Mouse (Mus musculus) forebrain, embryonic 11.5 days (tissue): ENCODE measurements at regions not wholly inside any gene's neighbourhood (a gene's known extent, or its start where the extent isn't known, plus 50 kb on each side); places are given as distances from the start of the nearest gene placed in this dataset.

Experiments used
- ATAC-seq: fragments of 200-750 bp; cut with Nextera tagmentation; replicated peaks from 2 replicates; pipeline ENCODE4 v1.8.0; 2017; ENCODE audit warnings: moderate TSS enrichment; ENCODE audit not compliant: low FRiP score
- DNase-seq: peaks from one replicate; pipeline ENCODE4 v3.0.0-alpha.2; 2017; ENCODE audit warnings: low spot score
- H3K27ac ChIP-seq: fragments of 300-500 bp; sonication (generic); 2 replicates; pipeline ENCODE4 v1.5.1; 2014; ENCODE audit warnings: low read depth, low read length
- H3K27me3 ChIP-seq: fragments of 300-500 bp; sonication (generic); 2 replicates; pipeline ENCODE4 v1.6.1; 2014; ENCODE audit warnings: mild to moderate bottlenecking, low read length, mixed read lengths; ENCODE audit not compliant: control insufficient read depth, insufficient read depth
- H3K36me3 ChIP-seq: fragments of 300-500 bp; sonication (generic); 2 replicates; pipeline ENCODE4 v1.6.1; 2014; ENCODE audit warnings: mild to moderate bottlenecking, low read length, moderate library complexity, mixed read lengths; ENCODE audit not compliant: control insufficient read depth, insufficient read depth
- H3K4me1 ChIP-seq: fragments of 300-500 bp; sonication (generic); replicated peaks from 2 replicates; pipeline ENCODE4 v1.6.1; 2014; ENCODE audit warnings: low read length, mixed read lengths; ENCODE audit not compliant: control insufficient read depth, insufficient read depth
- H3K4me2 ChIP-seq: fragments of 300-500 bp; sonication (generic); 2 replicates; pipeline ENCODE4 v1.6.1; 2014; ENCODE audit warnings: low read depth, mild to moderate bottlenecking, low read length, moderate library complexity, mixed read lengths; ENCODE audit not compliant: severe bottlenecking
- H3K4me3 ChIP-seq: fragments of 300-500 bp; sonication (generic); 2 replicates; pipeline ENCODE4 v1.5.1; 2014; ENCODE audit warnings: low read depth, low read length
- H3K9ac ChIP-seq: fragments of 300-500 bp; sonication (generic); 2 replicates; pipeline ENCODE4 v1.6.1; 2014; ENCODE audit warnings: low read length
- H3K9me3 ChIP-seq: fragments of 300-500 bp; sonication (generic); 2 replicates; pipeline ENCODE4 v1.6.1; 2016; ENCODE audit warnings: low read length, mixed read lengths; ENCODE audit not compliant: control insufficient read depth
- WGBS: fragments of 180-500 bp; shearing (Covaris S2); extraction: QIAGEN DNeasy Blood & Tissue Kit; methylation state at CpG from one replicate; pipeline ENCODE4 v1.1.7; 2014; 5-methylcytosine and 5-hydroxymethylcytosine counted together

DNA sequence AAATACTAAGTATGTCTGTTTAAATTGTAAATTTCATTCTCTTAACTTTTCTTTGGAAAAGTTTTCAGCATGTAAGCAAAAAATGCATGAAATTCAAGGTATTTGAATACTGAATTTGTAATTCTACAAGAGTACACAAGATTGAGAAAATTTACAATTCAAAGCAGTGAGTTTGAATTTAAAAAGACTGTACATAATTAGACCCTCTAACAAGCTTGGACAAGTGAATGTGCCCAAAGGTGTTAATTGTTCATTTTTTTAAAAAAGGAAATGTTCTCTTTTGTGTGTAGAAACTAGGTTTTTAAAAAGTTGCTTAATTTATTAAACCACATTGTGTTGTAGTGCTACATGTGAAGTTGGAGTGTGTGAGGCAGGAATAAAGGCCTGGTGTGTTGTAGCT, 174.9 kb upstream of the Arhgap24 start:
- H3K4me3 ChIP-seq: no peak overlapping the region
- no peak for ATAC-seq
- no peaks in the 10 kb centered on the region for H3K4me1 ChIP-seq
- no peak overlapping the region for H3K4me2 ChIP-seq
- no peaks in the 10 kb centered on the region for H3K9me3 ChIP-seq
- no peak overlapping the region for H3K27ac ChIP-seq
- H3K27me3 ChIP-seq: no peaks in the 10 kb centered on the region
- DNase-seq: no peak
- H3K36me3 ChIP-seq: no peaks in the 10 kb centered on the region
- H3K9ac ChIP-seq: no peak overlapping the region

- 72% methylated on average over 3 of the region's 3 CpGs for WGBS
- Histone ChIP-seq H3K4me1 (no peaks in the 10 kb centered on the region), H3K27ac (no peak overlapping the region), H3K36me3 (no peaks in the 10 kb centered on the region), H3K9me3 (no peaks in the 10 kb centered on the region), H3K27me3 (no peaks in the 10 kb centered on the region), H3K9ac (no peak overlapping the region), H3K4me3 (no peak overlapping the region), H3K4me2 (no peak overlapping the region)
- ATAC-seq (peak; percentile 55; the same call in 1 of the 2 replicates), DNase-seq (no peak)
Observed at GRCm38 (mm10) chr5:102306718-102307117, 174.5 kb upstream of the Arhgap24 start.

DNA sequence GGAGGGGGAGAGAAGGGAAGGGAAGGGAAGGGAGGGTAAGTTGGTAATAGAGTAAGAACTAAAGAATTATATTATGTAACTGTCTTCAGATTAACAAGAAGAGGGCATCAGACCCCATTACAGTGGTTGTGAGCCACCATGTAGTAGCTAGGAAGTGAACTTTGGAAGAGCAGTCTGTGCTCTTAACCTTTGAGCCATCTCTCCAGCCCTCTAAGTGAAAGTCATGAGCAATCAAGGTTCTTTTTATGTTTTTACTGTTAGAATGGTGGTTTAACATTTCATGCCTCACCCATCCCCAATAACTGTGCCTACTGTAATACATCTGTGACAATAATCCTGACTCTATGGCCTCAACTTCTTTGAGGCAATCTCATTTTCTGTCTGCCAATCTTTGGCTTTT, 169.6 kb upstream of the Arhgap24 start:
- no peak overlapping the region for H3K9ac ChIP-seq
- H3K4me3 ChIP-seq: no peak overlapping the region
- no peaks in the 10 kb centered on the region for H3K9me3 ChIP-seq
- ATAC-seq (no peak), DNase-seq (no peak)
- H3K27ac ChIP-seq: no peak overlapping the region
- H3K36me3 ChIP-seq: no peaks in the 10 kb centered on the region
- H3K4me1 ChIP-seq: no peaks in the 10 kb centered on the region
- H3K4me2 ChIP-seq: no peak overlapping the region
- no peaks in the 10 kb centered on the region for H3K27me3 ChIP-seq

GRCm38 (mm10) chr5:102328197-102328784, 152.9 kb upstream of the Arhgap24 start:
- no peak overlapping the region for H3K4me3 ChIP-seq
- no peak overlapping the region for H3K9ac ChIP-seq
- no peaks in the 10 kb centered on the region for H3K4me1 ChIP-seq
- H3K9me3 ChIP-seq: no peaks in the 10 kb centered on the region
- H3K36me3 ChIP-seq: no peaks in the 10 kb centered on the region
- no peak overlapping the region for H3K4me2 ChIP-seq
- no peak overlapping the region for H3K27ac ChIP-seq
- ATAC-seq (no peak), DNase-seq (no peak)
- H3K27me3 ChIP-seq: no peaks in the 10 kb centered on the region
- 86% methylated on average over 2 of the region's 2 CpGs for WGBS

GRCm38 (mm10) chr5:102333894-102334293, 147.3 kb upstream of the Arhgap24 start:
- Histone ChIP-seq H3K9ac (no peak overlapping the region), H3K27ac (no peak overlapping the region), H3K4me1 (no peaks in the 10 kb centered on the region), H3K9me3 (no peaks in the 10 kb centered on the region), H3K4me2 (no peak overlapping the region), H3K27me3 (no peaks in the 10 kb centered on the region), H3K4me3 (no peak overlapping the region), H3K36me3 (no peaks in the 10 kb centered on the region)
- ATAC-seq: no peak
- WGBS: 85% methylated on average over 5 of the region's 5 CpGs
- DNase-seq: no peak

- H3K9me3 ChIP-seq: no peaks in the 10 kb centered on the region
- no peak overlapping the region for H3K4me2 ChIP-seq
- 74% methylated on average over 13 of the region's 13 CpGs for WGBS
- H3K9ac ChIP-seq: no peak overlapping the region
- H3K4me1 ChIP-seq: no peaks in the 10 kb centered on the region
- DNase-seq (no peak), ATAC-seq (no peak)
- no peaks in the 10 kb centered on the region for H3K27me3 ChIP-seq
- H3K36me3 ChIP-seq: no peaks in the 10 kb centered on the region
- H3K4me3 ChIP-seq: no peak overlapping the region
- H3K27ac ChIP-seq: no peak overlapping the region
Observed at GRCm38 (mm10) chr5:102334442-102335197, 146.6 kb upstream of the Arhgap24 start.

GRCm38 (mm10) chr5:102366481-102366880, 114.7 kb upstream of the Arhgap24 start:
- WGBS: 83% methylated on average over 3 of the region's 3 CpGs
- ATAC-seq (no peak), DNase-seq (no peak)
- Histone ChIP-seq H3K27ac (no peak overlapping the region), H3K9ac (no peak overlapping the region), H3K4me1 (no peaks in the 10 kb centered on the region), H3K4me2 (no peak overlapping the region), H3K36me3 (no peaks in the 10 kb centered on the region), H3K27me3 (no peaks in the 10 kb centered on the region), H3K4me3 (no peak overlapping the region), H3K9me3 (no peaks in the 10 kb centered on the region)

DNA sequence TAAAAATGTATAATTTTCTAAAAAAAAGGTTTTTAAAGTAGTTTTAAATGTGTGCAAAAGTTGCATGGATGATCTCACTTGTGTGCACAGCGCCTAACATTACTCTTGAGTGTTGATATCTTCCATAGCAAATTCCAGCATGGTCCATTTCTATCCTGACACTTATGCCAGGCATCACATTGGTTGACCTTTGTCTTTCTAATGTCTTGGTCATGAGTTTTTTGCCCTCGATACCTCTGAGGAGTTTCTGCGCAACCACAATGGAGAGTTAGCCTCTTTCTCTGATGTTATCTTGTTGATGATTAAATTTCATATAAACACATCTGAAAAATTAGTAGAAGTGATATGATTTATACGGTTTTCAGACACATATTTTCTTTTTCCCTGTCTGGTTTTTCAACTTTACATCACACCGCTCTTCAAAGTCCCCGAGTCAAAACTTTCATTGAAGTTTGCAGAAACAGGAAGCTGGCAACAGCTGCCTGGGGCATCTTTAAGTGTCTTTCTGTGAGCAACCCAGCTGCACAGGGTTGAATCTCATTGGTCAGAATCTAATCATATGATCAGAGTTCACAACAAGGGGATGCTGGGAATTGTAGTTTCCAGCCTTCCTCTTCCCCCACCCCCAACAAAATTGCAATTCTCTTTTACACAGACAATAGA, 107.8 kb upstream of the Arhgap24 start:
- DNase-seq (no peak), ATAC-seq (peak; percentile 95)
- H3K27me3 ChIP-seq: no peaks in the 10 kb centered on the region
- 74% methylated on average over 6 of the region's 6 CpGs for WGBS
- no peaks in the 10 kb centered on the region for H3K9me3 ChIP-seq
- H3K4me1 ChIP-seq: no peaks in the 10 kb centered on the region
- no peak overlapping the region for H3K4me2 ChIP-seq
- no peak overlapping the region for H3K9ac ChIP-seq
- H3K36me3 ChIP-seq: no peaks in the 10 kb centered on the region
- H3K27ac ChIP-seq: no peak overlapping the region
- H3K4me3 ChIP-seq: no peak overlapping the region
